Mouse (Mus musculus) CD4-positive, CD25-positive, alpha-beta regulatory T cell, adult 4 months (primary cell): ENCODE results near the gene Ropn1. TPM values are rescaled to one million over a fixed set of nuclear protein-coding genes. Genes with fewer than 3 reads are reported as not detected.
"Not testable (repeated sequence)": the region's sequence is repeated elsewhere in the genome, so short reads cannot be mapped to it uniquely, and the experiment has no call there.

Experiments
- ATAC-seq: one replicate; pipeline ENCODE4 v1.8.0; 2017
- polyA plus RNA-seq, 2 experiments: library from polyadenylated mRNA; unstranded; fragments of 100-300 nt; shearing (Covaris generic); gene quantifications; one replicate each; pipeline ENCODE4 v1.2.1; 2017

Gene Ropn1
- polyA plus RNA-seq, 2 experiments from 2014 or later: not detected

- no peak for ATAC-seq
Observed at GRCm38 (mm10) chr16:34691156-34691555, 41.4 kb downstream of the Ropn1 start.

- no peak for ATAC-seq
Observed at GRCm38 (mm10) chr16:34694477-34694876, 44.8 kb downstream of the Ropn1 start.

- not testable (repeated sequence) for ATAC-seq
Observed at GRCm38 (mm10) chr16:34698721-34699120, 49.0 kb downstream of the Ropn1 start.

- ATAC-seq: peak; percentile 77
Observed at GRCm38 (mm10) chr16:34700165-34700827, 50.6 kb downstream of the Ropn1 start.

GRCm38 (mm10) chr16:34700828-34701216 is 51.1 kb downstream of the Ropn1 start:
- no peak for ATAC-seq

- ATAC-seq: no peak
Observed at GRCm38 (mm10) chr16:34706019-34706418, 56.3 kb downstream of the Ropn1 start.

- no peak for ATAC-seq
Observed at GRCm38 (mm10) chr16:34706487-34706946, 56.8 kb downstream of the Ropn1 start.

GRCm38 (mm10) chr16:34711481-34711880 is 61.8 kb downstream of the Ropn1 start:
- no peak for ATAC-seq

- ATAC-seq: no peak
Observed at GRCm38 (mm10) chr16:34725156-34725555, 75.4 kb downstream of the Ropn1 start.

Other genes with a start within 250 kb of the Ropn1 start
- gene Kalrn, start 76.4 kb upstream of the Ropn1 start, polyA plus RNA-seq: under 1 TPM in 1 of 2 experiments, not detected in 1; 0.42 TPM
- 1 to 10 TPM; 4.2 to 4.6 TPM for gene Ccdc14, start 40.7 kb downstream of the Ropn1 start, polyA plus RNA-seq
- not detected for gene Mylk, start 95.3 kb downstream of the Ropn1 start, polyA plus RNA-seq